Mouse (Mus musculus) gastrocnemius, adult 8-10 months (tissue): ENCODE data around the gene Abca1. TPM values are rescaled to one million over a fixed set of nuclear protein-coding genes. Genes with fewer than 3 reads are reported as not detected.

Experiments used
- DNase-seq, 2 experiments: peaks; one replicate each; pipeline ENCODE4 v3.0.0; 2022; ENCODE audit warnings: low spot score in 2 of 2
- total RNA-seq, 4 experiments: library from RNA; stranded (reverse); gene quantifications; 2 replicates each; pipeline ENCODE4 v1.2.4; 2022

The Abca1 gene
- total RNA-seq, 4 experiments from 2014 or later, result 5.0 to 7.6 (median 7.4) TPM

DNA sequence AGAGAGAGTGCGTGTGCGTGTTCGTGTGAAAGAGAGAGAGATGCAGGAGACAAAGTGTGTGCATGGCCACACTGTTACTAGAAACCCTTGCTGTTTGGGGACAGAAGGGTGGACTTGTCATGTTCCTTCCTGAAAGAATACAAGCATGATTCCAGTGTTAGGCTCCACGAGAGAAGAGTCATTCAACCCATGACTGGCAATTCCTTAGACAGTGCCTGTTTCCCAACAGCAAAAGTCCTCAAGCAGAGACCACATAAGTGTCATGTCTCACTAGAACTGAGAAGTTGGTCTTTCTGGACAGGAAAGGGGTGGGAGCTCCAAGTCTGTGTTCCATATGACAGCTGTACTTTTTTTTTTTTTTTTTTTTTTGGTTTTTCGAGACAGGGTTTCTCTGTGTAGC, 10.1 kb downstream of the Abca1 start:
- no peak for DNase-seq

DNA sequence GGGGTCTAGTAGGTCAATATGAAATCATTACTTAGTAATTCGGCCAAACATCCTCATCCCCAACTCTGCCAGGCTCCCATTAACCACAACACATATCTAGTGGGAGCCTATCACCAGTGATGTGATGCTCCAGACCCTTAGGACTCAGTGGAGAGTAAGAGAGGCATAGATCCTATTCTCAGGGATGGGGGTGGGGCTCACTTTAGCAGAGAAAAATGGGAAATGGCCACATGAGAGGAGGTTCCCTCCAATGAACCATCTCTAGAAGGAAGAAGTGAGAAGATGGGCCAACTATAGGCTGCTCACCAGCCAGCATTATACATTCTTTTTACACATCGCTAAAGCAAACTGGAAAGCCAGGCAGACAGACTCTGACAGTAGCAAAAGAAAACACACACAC, 10.9 kb downstream of the Abca1 start:
- no peak for DNase-seq

DNA sequence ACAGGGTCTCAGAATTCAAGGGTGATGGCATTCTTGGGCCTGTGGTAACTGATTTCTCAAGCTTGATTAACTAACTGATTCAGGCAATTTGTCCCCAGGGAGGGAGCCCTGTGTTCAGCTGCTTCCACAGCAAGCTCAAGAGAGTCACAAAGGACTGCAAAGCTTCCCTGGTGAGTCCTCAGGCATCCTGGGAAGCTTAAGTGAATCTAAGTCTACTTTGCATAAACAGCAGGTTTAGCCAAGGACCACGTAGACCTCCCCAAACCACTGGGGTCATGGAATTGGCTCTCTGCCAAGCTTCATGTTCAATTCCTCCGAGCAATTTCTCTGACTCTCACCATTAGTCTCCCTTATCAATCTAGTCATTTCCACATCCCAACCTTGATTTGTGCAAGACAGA, 12.2 kb downstream of the Abca1 start:
- no peak for DNase-seq

DNA sequence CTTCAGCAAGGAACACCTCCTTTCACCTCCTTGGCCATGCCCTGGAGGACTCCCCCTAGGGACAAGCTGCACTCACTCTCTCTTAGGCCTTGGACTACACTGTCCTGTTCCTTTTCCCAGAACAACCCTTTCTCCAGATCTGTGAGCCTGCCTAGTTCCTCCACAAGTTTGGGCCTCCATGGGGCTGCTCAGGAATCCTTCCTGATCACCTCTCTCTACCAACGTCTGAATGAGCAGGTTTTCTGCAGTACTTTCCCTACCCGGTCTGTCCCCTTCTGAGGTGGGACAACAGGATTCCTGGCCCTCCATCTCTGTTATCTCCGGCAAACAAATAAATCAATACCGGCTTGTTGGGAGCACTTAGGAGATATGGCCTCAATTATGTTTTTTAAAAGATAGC, 12.6 kb downstream of the Abca1 start:
- no peak for DNase-seq

DNA sequence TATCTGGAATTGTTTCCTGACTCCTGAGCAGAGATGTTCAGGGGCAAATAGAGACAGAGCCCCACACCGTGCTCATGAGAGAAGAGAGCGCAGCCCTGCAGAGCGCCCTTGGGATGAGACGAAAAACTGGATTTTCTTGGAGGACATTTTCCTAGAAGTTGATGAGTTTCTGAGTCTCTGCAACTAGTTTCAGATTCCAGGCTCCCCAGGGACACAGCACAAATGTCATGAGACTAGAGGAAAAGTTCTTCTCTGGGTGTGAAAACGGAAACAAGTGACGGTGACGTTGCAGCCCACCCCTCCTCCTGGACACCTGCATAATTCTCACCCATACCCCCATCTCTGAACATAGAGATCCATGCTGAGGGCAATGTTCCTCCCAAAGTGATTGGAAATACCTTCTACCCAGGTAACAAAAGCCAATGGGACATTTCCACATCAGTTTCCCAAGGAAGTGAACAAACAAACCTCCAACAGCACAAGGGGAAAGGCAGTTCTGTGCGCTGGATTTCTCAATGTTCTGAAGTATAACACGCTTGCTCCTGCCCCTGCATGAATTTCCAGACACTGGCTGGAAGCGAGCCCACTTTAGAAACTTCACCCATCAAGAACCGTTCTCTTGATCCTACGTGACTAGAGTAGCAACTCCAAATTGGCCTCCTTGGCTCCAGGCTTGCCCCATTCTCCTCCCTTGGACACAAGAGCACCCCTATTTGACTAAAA, 13.3 kb downstream of the Abca1 start:
- no peak for DNase-seq

DNA sequence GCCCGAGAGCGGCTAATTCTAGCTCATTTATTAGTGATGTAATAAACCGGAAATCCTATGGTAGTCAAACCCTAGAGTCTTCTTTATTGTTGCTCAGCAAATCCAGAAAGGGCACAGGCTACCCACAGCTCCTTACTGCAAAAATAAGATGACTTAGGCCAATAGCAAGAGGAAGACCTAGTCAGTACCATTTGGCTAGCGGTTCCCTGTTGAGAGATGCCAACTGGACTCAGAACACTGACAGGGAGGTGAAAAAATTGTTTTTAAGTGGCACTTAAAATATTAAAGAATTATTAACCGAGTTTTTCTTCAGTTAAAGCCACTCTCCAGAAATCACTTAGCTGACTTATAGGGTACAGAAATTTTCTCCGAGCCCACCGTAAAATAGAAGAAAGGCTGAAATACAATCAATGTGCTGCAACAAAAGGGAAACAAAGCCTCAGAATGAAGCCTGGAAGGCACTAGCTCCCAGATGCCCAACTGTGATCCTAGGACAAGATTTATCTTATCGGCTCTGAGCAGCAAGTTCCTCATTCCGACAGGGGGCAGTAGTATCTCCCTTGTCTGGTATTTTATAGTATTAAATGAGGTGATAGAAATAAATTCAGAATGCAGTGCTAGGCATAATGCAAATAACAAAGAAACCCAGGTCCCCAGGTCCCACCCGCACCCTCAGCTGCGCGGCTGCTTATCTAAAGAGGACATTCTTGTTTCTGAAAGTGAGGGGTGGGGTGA, 14.1 kb downstream of the Abca1 start:
- DNase-seq, result no peak

DNA sequence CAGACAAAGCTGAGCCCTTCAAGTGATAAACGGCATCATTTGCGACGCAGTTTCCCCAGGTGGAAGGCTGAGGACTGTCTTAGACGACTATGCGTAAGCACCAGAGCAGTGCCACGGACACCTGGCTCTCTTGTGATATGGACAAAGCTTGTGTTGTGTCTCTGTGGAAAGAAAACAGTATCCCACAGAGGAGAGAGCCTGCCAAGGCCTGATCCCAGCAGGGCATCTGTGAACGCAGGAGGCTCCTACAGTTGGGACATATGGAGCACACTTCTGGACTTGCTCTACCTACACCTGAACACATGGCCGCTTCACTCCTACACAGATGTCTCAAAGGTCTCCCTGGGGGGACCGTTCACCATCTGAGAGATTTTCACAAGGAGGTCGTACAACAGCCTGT, 15.1 kb downstream of the Abca1 start:
- DNase-seq, result no peak

DNA sequence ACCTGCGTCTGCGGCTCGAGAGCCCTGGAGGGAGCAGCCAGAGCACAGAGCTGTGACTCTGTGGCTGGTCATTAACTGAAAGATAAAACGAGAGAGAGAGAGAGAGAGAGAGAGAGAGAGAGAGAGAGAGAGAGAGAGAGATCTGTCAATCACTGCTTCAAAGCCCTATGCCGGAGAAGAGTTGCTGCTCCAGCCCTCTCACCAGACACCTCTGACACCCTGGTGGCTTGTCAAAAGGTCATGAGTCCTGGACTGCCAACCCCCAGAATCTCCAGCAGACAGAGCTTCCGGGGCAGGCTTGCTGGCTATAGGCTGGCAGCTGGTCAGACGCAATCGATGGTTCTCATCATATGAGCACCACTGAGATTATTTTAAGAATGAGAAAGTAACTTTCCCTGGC, 15.7 kb downstream of the Abca1 start:
- no peak for DNase-seq

DNA sequence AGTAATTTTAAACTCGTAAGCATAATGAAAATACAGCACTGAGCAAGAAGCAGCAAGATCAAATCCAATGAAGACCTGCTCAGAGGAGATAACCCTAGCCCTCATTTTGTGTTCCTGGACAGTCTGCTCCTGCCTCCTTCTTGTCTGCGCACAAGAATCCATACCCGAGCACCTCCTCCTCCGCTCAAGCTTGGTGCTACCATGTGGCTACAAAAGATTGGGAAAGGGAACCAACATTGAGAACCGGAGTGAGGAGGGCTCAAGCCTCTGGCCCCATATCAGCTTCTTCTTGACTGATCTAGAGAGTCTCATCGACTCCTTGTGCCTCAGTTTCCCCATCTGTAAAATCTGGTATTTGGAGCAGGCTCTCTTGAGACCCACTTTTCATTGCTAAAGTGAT, 19.0 kb downstream of the Abca1 start:
- no peak for DNase-seq

DNA sequence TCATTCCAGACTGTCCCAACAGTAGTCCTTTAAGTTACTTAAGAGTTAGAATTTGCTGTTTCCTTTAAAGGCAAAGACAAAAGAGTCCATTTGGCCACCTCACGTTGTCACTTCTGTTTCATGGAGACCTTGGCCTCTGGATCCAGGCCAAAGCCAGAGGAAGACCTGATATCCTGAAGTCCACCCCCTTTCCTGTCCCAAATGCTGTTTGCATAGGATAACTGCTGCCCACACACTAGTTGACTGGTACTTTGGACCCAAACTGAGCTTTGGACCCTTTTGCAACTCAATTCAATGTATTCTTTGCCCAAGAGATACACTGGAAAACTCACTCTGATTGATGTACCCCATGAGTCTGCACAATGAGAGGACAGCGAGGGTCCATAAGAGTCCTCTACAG, 20.2 kb downstream of the Abca1 start:
- DNase-seq, result no peak

DNA sequence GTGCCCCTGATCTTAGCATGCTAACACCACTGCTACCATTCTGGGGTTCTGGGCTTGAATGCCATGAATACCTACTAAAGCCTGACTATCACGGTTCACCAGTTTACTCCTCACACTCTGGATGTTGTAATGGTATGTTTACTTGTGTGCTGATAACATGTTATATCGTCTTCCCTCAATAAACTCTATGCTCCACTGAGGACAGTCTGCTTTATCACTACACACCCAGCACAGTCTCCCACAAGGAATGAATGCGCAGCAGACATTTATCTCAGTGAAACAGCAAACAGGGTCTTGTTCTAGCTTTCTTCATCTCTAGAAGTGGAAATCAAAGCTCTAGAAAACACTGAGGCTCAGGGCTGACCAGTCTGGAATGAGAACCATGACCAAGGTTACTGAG, 20.7 kb downstream of the Abca1 start:
- no peak for DNase-seq

DNA sequence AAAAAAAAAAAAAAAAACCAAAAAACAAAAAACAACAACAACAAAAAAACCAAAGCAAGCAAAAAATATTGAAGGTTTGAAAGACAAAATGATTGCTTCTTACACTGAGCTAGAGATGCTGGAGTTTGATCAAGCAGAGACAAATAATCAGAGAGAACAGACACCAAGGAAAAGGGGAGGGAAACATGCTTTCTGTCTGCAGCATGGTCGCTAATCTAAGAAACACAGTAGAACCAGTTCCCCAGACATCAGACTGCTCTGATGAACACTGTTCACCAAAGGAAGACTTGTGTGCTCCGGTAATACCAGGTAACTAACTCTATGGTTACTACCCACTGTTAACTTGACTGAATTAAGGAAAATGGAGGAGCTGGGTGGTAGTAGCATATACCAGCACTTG, 22.6 kb downstream of the Abca1 start:
- DNase-seq, result no peak

DNA sequence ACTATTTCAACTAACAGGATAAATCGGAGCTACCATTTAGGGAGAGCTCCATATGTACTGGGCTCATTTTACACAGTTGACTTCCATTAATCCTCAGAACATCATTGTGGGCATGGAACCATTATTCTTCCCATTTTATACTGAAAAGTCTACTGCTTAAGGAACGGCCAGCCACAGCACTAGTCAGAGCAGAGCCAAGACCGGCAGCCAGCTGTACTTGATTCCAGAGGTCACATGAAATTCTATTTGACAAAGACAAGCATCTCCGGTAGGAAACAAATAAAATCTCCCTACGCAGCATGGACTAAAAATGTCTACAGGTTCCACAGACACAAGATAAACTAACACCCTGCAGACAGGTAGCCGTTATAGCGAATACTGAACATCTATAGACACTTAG, 24.9 kb downstream of the Abca1 start:
- DNase-seq, result no peak

DNA sequence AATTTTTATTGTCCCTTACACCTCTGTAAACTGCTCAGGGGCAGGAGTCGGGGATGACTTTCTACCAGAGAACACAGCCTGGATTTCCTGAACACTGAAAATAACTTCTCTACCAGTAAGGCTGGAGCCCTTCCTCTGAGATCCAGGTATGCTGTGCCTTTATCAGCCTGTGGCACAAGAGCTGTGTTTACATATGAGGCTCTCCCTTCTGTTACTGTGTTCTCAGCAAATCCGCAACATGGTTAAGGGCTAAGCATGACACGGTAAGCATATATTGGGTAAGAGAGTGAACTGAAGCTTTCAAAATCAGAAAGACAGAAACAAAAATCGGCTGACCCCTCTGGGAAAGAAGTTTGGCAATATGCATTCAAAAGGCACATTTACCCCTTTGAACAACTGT, 25.7 kb downstream of the Abca1 start:
- no peak for DNase-seq

DNA sequence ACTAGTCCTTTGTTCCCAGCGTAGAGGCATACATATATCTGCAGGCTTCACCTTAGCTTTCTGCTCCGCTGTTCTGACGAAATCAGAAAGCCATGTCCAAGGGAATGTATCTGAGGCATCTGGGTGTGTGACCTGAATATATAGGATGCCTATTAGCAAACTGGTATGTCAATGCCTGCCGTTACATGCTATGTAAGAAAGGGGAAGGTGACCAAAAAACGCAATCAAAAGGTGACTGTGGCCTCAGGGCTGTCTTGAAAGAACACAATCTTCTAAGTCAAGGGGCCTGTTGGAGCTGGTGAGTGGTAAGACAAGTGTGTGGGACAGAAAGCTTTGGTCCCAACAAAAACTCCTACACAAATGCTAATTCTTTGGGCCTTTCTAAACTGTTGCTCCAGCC, 28.2 kb downstream of the Abca1 start:
- no peak for DNase-seq

DNA sequence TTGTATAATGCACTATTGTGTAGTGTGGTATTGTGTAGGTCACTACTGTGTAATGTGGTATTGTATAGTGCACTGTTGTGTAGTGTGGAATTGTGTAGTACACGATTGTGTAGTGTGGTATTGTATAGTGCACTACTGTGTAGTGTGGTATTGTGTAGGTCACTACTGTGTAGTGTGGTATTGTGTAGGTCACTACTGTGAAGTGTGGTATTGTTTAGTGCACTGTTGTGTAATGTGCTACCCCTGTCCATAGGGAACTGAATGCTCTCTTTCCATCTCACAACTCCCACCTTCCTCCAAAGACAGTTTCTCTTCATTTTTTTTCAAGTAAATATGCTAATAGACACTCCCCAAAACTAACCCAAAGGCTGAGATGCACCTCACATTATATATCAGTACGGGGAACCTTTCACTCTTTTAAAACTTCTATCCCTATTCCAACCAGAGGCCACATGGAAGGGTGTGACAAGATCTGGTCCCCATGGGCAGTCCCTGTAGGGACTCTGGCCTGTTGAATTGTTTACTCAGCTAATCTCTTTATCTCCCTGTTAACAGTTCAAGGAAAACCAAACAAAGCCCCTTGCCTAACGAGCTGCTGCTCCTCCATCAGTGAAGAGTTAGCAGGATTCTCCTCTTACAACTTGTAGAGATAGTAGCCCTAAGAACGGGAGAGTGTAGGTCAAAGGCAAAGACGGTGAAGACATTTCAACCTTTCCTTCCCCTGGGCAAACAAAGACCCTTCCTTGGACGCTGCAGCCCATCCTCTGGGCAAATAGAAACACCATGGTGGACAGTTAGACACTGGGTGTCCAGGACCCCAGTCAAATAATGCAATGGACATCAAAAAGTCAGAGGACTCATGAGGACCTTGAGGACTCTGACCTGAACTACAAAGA, 28.8 kb downstream of the Abca1 start:
- DNase-seq, result no peak

DNA sequence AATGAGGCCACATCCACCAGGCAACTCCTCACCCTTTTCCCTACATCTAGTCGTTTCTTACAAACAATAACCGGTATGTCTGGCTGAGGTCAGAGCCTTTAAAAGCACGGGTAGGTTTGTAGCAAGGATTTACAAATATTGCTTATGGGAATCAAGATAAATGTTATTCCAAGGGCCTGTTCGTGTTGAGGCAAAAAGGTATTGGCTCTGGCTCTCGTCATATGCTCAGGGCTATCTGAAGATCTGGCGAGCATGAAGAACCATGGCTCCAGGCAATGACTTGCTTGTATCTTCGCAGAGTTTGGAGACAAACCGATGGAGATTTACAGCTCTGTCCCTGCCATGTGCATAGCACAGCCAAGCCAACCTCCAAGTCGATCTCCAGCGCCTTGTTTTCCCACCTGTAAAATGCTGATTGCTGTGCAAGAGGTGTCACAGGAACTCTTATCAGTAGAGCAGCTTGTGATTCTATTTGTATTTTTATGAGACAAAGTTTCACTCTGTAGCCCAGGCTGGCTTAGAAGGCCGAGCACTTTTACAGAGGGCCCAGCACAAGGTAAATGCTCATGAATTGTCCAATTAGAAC, 29.9 kb downstream of the Abca1 start:
- no peak for DNase-seq

DNA sequence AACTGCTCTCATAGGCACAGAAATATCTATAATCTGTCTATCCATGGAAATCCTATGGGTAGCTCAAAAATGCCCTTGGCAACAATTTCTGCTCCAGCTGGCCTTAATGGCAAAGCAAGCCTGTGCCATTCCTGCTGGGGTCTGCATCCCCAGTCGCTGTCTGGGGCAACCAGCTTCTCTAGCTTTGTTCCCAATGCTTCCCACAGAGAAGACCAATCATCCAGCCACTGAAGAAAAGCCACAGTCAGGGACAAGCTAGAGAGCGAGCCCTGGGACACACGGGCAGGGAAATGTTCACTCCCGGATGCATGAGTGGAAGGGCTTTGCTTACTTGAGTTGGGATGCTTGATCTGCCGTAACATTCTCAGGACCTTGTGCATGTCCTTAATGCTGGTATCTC, 32.4 kb downstream of the Abca1 start:
- DNase-seq, result no peak

DNA sequence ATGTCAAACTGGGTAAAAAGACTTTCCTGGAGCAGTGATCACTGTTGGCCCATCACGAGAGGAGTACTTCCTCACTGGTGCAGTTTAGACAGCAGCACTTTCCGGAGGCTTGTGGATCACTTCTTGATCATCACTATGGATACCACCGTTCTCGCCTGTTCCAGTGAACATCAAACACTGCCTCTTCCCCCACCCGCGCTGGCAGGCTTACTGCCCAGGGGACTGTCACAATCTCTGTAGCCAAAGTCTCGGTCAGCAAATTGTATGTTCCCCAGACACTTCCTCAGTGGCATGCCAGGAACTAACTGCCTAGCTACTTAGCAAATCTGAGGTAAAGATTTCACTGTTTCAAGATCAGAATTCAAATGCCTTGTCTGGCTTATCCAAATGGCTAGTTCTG, 32.9 kb downstream of the Abca1 start:
- DNase-seq, result no peak

DNA sequence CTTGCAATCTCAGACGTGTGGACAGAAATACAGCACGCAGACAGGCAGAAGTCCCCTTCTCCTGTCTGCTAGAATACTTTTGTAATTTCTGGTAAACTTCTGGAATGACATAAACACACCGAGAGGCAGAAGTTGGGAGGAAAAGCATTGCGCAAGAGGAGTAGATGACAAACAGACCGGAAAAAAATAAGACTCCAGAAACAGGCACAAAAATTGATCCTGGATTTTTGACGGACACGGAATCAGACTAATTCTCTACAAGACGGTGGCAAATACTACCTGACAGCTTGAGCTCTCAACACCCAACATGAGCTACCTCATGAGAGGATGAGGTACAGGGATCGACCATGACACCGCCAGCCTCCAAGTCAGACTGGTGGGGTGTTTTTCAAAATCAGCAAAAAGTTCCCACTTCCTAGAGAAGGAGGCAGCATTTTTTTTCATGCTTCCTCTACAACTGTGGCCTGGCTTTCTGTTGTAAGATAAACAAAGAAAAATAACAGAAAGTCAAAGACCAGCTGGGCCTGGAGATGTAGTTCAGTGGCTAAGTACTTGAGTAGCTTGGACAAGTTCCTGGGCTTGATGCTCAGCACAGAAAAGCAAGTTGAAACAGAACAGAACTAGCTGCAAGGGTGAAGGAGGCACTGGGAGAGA, 34.7 kb downstream of the Abca1 start:
- DNase-seq, result no peak

DNA sequence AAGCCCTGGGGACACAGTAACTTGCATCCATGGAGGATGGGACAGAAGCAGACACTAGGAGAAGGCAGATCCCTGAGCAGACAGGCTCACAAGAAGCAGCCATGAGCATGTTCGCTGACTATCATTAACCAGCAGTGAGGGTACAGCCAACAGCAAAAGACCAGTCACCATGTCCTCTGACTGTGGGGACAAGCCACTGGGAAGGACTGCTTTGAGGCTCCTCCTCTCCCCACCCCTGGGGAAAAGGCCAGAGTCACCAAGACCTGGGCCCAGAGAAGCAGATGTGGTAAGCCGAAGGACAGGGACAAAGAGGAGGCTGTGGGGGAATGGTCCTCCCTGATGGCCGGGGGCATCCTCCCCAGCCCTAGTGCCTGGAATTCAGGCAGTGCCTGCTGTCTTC, 37.4 kb downstream of the Abca1 start:
- no peak for DNase-seq
